Mouse (Mus musculus): ENCODE data around the gene Nkapl.
"Not testable (repeated sequence)": the region's sequence is repeated elsewhere in the genome, so short reads cannot be mapped to it uniquely, and the experiment has no call there.

Nkapl gene

GRCm38 (mm10) chr13:21468061-21469019 is at the start of gene Nkapl:
Gene Nkapl, minus strand, starts transcription at chr13:21468509.
- peak; percentile 43 to 63 for DNase-seq (ENCODE audit: low spot score in 2 of 2)

- peak; percentile 36 to 72 for DNase-seq (ENCODE audit: low spot score in 2 of 2)
Measured at GRCm38 (mm10) chr13:21506221-21506649, 37.9 kb upstream of the Nkapl start.

- no peak for DNase-seq (ENCODE audit: low spot score in 2 of 2)
Measured at GRCm38 (mm10) chr13:21502296-21502695, 34.0 kb upstream of the Nkapl start.

- not testable (repeated sequence) for DNase-seq (ENCODE audit: low spot score in 2 of 2)
Measured at GRCm38 (mm10) chr13:21501182-21501581, 32.9 kb upstream of the Nkapl start, which contains the start of gene Gm11273. Gene Gm11273, minus strand, starts transcription at chr13:21501418.

GRCm38 (mm10) chr13:21495080-21495479 is 26.8 kb upstream of the Nkapl start, which contains the start of gene AK157302:
Gene AK157302, plus strand, starts transcription at chr13:21495223.
- DNase-seq (ENCODE audit: low spot score in 2 of 2) = no peak

GRCm38 (mm10) chr13:21492847-21493246 is 24.5 kb upstream of the Nkapl start:
- no peak for DNase-seq (ENCODE audit: low spot score in 2 of 2)

GRCm38 (mm10) chr13:21486881-21487280 is 18.6 kb upstream of the Nkapl start:
- DNase-seq (ENCODE audit: low spot score in 2 of 2) = no peak

GRCm38 (mm10) chr13:21478759-21479670 is 10.7 kb upstream of the Nkapl start, which contains the start of the genes Zkscan4 and Gm10065:
Gene Zkscan4, plus strand, starts transcription at chr13:21478907.
Gene Gm10065, minus strand, starts transcription at chr13:21479441.
- DNase-seq (ENCODE audit: low spot score in 2 of 2) = peak; percentile 23 to 64

- DNase-seq (ENCODE audit: low spot score in 2 of 2) = no peak
Measured at GRCm38 (mm10) chr13:21472427-21472826, 4.1 kb upstream of the Nkapl start.

- no peak for DNase-seq (ENCODE audit: low spot score in 2 of 2)
Measured at GRCm38 (mm10) chr13:21469097-21469496, 788 bp upstream of the Nkapl start.

- no peak for DNase-seq (ENCODE audit: low spot score in 2 of 2)
Measured at GRCm38 (mm10) chr13:21467336-21467735, 973 bp downstream of the Nkapl start.

- not testable (repeated sequence) for DNase-seq (ENCODE audit: low spot score in 2 of 2)
Measured at GRCm38 (mm10) chr13:21462516-21462915, 5.8 kb downstream of the Nkapl start.

- DNase-seq (ENCODE audit: low spot score in 2 of 2) = no peak
Measured at GRCm38 (mm10) chr13:21456347-21456746, 12.0 kb downstream of the Nkapl start.

GRCm38 (mm10) chr13:21454133-21454532 is 14.2 kb downstream of the Nkapl start:
- no peak for DNase-seq (ENCODE audit: low spot score in 2 of 2)

GRCm38 (mm10) chr13:21453449-21453848 is 14.9 kb downstream of the Nkapl start, which contains the start of gene Zscan26:
Gene Zscan26, minus strand, starts transcription at chr13:21453730.
- peak; percentile 43 to 64 for DNase-seq (ENCODE audit: low spot score in 2 of 2)

- DNase-seq (ENCODE audit: low spot score in 2 of 2) = no peak
Measured at GRCm38 (mm10) chr13:21453042-21453441, 15.3 kb downstream of the Nkapl start.

GRCm38 (mm10) chr13:21447856-21448614 is 20.3 kb downstream of the Nkapl start:
- DNase-seq (ENCODE audit: low spot score in 2 of 2) = no peak

GRCm38 (mm10) chr13:21446796-21447195 is 21.5 kb downstream of the Nkapl start:
- DNase-seq (ENCODE audit: low spot score in 2 of 2) = no peak

- no peak for DNase-seq (ENCODE audit: low spot score in 2 of 2)
Measured at GRCm38 (mm10) chr13:21441207-21441572, 27.1 kb downstream of the Nkapl start.

GRCm38 (mm10) chr13:21440503-21441206 is 27.7 kb downstream of the Nkapl start, which contains the start of gene Pgbd1:
Gene Pgbd1, minus strand, starts transcription at chr13:21441058.
- DNase-seq (ENCODE audit: low spot score in 2 of 2) = peak; percentile 61 to 77

Data from cerebellum, postnatal 4 days (tissue).